Mouse (Mus musculus) midbrain, postnatal 0 days (tissue): ENCODE results near the gene Vps29. TPM values are rescaled to one million over a fixed set of nuclear protein-coding genes. Genes with fewer than 3 reads are reported as not detected.

Experiments used
- ATAC-seq: fragments of 200-750 bp; cut with Nextera tagmentation; 2 replicates; pipeline ENCODE4 v1.8.0; 2017; ENCODE audit warnings: moderate number of reproducible peaks, mild to moderate bottlenecking, moderate TSS enrichment, moderate library complexity; ENCODE audit not compliant: low FRiP score
- DNase-seq: peaks from one replicate; pipeline ENCODE4 v3.0.0-alpha.2; 2015; ENCODE audit warnings: low spot score
- H3K27ac ChIP-seq: fragments of 300-500 bp; sonication (generic); 2 replicates; pipeline ENCODE4 v1.5.1; 2014; ENCODE audit warnings: low read depth, mild to moderate bottlenecking, low read length, mixed read lengths
- H3K27me3 ChIP-seq: fragments of 300-500 bp; sonication (generic); 2 replicates; pipeline ENCODE4 v1.6.1; 2014; ENCODE audit warnings: low read length, control low read depth, mixed read lengths; ENCODE audit not compliant: insufficient read depth
- H3K36me3 ChIP-seq: fragments of 300-500 bp; sonication (generic); 2 replicates; pipeline ENCODE4 v1.6.1; 2014; ENCODE audit warnings: low read length, control low read depth, mixed read lengths; ENCODE audit not compliant: insufficient read depth
- H3K4me1 ChIP-seq: fragments of 300-500 bp; sonication (generic); 2 replicates; pipeline ENCODE4 v1.6.1; 2014; ENCODE audit warnings: mild to moderate bottlenecking, control low read depth, antibody characterized with exemption, low read length, mixed read lengths; ENCODE audit not compliant: insufficient read depth
- H3K4me2 ChIP-seq: fragments of 300-500 bp; sonication (generic); 2 replicates; pipeline ENCODE4 v1.6.1; 2014; ENCODE audit warnings: low read depth, mild to moderate bottlenecking, low read length, mixed read lengths; ENCODE audit not compliant: poor library complexity, severe bottlenecking
- H3K4me3 ChIP-seq: fragments of 300-500 bp; sonication (generic); 2 replicates; pipeline ENCODE4 v1.5.1; 2014; ENCODE audit warnings: low read depth, mild to moderate bottlenecking, low read length, moderate library complexity
- H3K9ac ChIP-seq: fragments of 300-500 bp; sonication (generic); replicated peaks from 2 replicates; pipeline ENCODE4 v1.6.1; 2014; ENCODE audit warnings: mild to moderate bottlenecking, low read length, moderate library complexity, mixed read lengths; ENCODE audit not compliant: poor library complexity, severe bottlenecking
- H3K9me3 ChIP-seq: fragments of 300-500 bp; sonication (generic); 2 replicates; pipeline ENCODE4 v1.6.1; 2016; ENCODE audit warnings: low read length, control low read depth
- CTCF ChIP-seq: IDR thresholded peaks from 2 replicates; pipeline ENCODE4 v1.5.1; 2016; ENCODE audit warnings: antibody characterized with exemption, mild to moderate bottlenecking
- WGBS: fragments of 180-500 bp; shearing (Covaris S2); extraction: QIAGEN DNeasy Blood & Tissue Kit; methylation state at CpG from one replicate; pipeline ENCODE4 v1.1.7; 2014; 5-methylcytosine and 5-hydroxymethylcytosine counted together
- polyA plus RNA-seq: library from polyadenylated mRNA; unstranded; fragments of >200 nt; fragmentation: Nextera tagmentation; extraction: Ambion mirVana; gene quantifications from 2 replicates; pipeline ENCODE4 v1.2.1, GENCODE M21; 2015
- total RNA-seq: library from RNA; depleted of rRNA; stranded (reverse); fragments of >200 nt; gene quantifications from 2 replicates; pipeline ENCODE4 v1.2.3, GENCODE M21; 2014

Gene Vps29
- total and polyA plus RNA-seq, 2 experiments from 2014 or later: 137 to 368 TPM

DNA sequence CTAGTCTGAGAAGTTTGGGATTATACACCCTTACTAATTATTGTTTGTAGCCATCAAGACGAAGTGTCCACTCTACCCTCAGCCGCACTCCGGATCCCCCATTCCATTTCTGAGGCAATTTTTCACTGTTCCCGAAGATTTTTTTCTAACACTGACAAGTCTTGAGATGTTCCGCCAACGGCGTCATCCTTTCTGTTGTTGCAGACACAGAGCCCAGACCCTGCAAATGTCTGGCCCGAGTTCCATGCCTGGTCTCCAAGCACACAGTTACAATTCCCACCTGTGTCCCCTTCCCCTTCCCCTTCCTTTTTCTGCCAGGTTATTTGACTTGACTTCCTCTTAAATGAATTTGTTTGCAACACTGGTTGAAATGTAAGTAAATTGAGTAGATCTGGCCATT, 45.7 kb downstream of the Vps29 start:
- Histone ChIP-seq H3K36me3 (peaks cover 46% of the 10 kb centered on the region), H3K9me3 (no peaks in the 10 kb centered on the region), H3K4me2 (no peak overlapping the region), H3K9ac (no peak overlapping the region), H3K4me1 (no peaks in the 10 kb centered on the region), H3K27me3 (no peaks in the 10 kb centered on the region), H3K4me3 (no peak overlapping the region), H3K27ac (no peak overlapping the region)
- TF ChIP-seq CTCF: no peak
- WGBS: 94% methylated on average over 8 of the region's 8 CpGs
- no peak for DNase-seq
- no peak for ATAC-seq

DNA sequence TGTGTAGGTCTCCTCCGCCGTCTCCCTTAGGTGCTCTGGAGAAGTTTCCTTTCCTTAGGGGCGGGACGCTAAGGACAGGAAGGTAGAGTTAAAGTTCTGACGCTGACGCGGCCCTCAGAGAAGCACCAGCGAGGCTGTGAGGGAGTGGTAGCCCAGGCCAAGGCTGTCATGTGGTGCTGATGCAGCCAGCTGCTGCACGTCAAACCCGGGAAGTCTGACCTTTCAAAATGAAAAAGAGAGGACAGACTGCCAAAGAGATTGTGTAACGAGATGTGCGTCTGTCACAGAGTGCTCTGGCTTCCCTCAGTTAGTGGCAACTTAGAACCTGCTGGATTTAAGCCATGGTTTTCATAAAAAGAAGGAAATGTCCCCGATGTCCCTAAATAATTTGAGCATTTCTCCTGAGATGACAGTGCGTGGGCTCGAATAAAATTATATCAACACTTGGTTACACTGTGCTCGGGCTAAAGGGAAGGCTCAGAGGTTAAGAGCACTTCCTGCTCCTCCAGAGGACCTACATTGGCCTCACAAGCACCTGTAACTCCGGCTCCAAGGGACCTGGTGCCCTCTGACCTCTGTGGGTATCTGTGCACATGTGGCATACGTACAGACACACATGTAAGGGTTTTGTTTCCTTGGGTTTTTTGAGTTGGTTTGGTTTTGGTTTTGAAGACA, 46.6 kb downstream of the Vps29 start:
- DNase-seq (no peak), ATAC-seq (no peak)
- Histone ChIP-seq H3K36me3 (peaks cover 55% of the 10 kb centered on the region), H3K27me3 (no peaks in the 10 kb centered on the region), H3K4me3 (no peak overlapping the region), H3K4me2 (no peak overlapping the region), H3K27ac (no peak overlapping the region), H3K4me1 (no peaks in the 10 kb centered on the region), H3K9me3 (no peaks in the 10 kb centered on the region), H3K9ac (no peak overlapping the region)
- WGBS: 84% methylated on average over 18 of the region's 18 CpGs
- no peak for TF ChIP-seq CTCF

DNA sequence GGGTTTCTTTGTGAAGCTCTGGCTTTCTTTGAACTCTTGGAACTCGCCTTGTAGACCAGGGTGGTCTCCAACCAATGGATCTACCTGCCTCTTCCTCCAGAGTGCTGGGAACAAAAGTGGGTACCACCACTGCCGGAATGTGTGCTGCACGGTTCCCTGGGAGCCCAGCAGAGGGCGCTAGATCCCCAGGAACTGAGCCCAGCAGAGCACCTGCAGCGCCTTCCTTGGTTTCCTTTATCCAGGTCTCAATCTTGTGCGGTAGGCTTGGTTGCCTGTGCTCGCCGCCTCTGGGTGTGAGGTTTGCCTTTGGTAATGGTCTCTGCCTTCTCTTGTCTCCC, 47.1 kb downstream of the Vps29 start:
- no peak overlapping the region for H3K9ac ChIP-seq
- no peaks in the 10 kb centered on the region for H3K9me3 ChIP-seq
- ATAC-seq (no peak), DNase-seq (peak; percentile 71)
- TF ChIP-seq CTCF: peak; percentile 89
- H3K27ac ChIP-seq: no peak overlapping the region
- 11% methylated on average over 8 of the region's 8 CpGs for WGBS
- H3K36me3 ChIP-seq: peaks cover 59% of the 10 kb centered on the region
- no peaks in the 10 kb centered on the region for H3K27me3 ChIP-seq
- H3K4me1 ChIP-seq: no peaks in the 10 kb centered on the region
- H3K4me2 ChIP-seq: no peak overlapping the region
- H3K4me3 ChIP-seq: no peak overlapping the region

DNA sequence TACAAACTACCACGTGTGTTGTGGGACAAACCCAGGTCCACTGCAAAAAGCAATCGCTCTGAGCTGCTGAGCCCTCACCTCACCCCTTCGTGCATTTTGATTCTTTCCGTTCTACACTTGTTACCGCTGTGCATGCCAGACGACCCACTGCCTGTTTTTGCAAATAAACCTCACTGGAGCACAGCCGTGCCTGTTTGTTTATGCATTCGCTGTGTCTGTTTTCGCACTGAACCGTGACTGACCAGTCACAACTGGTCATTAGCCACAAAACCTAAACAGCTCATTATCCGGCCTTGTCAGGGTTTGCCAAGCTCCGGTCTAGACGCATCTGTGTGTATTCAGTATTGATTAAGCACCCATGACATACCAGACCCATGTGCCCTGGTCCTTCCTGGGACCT, 48.0 kb downstream of the Vps29 start:
- 87% methylated on average over 13 of the region's 13 CpGs for WGBS
- H3K4me2 ChIP-seq: no peak overlapping the region
- H3K9ac ChIP-seq: no peak overlapping the region
- peak; percentile 24 for DNase-seq
- peaks cover 63% of the 10 kb centered on the region for H3K36me3 ChIP-seq
- H3K27ac ChIP-seq: no peak overlapping the region
- no peaks in the 10 kb centered on the region for H3K4me1 ChIP-seq
- H3K4me3 ChIP-seq: no peak overlapping the region
- H3K27me3 ChIP-seq: no peaks in the 10 kb centered on the region
- no peak for TF ChIP-seq CTCF
- no peak for ATAC-seq
- H3K9me3 ChIP-seq: no peaks in the 10 kb centered on the region

DNA sequence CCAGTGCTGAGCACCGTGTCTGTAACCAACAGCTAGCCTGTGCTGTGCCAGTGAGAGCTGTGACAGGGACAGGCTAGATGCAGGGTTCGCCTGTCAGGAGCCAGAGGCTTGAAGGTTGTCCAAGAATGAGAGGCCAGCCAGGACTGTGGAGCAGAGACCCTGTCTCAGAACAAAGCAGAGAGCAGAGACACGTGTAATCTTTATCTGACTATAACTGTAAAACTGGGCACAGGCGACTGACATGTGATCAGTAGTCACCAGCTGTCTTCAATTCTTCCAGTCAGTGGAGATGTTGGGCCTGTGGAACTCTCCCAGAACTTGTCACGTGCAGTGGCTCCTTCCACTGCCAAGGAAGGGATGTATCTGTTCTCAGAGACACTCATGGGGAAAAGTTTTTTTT, 48.6 kb downstream of the Vps29 start:
- ATAC-seq (no peak), DNase-seq (peak; percentile 80)
- Histone ChIP-seq H3K27me3 (no peaks in the 10 kb centered on the region), H3K27ac (no peak overlapping the region), H3K4me3 (no peak overlapping the region), H3K4me2 (no peak overlapping the region), H3K9me3 (no peaks in the 10 kb centered on the region), H3K9ac (no peak overlapping the region), H3K4me1 (no peaks in the 10 kb centered on the region), H3K36me3 (peaks cover 57% of the 10 kb centered on the region)
- WGBS: 88% methylated on average over 5 of the region's 5 CpGs
- no peak for TF ChIP-seq CTCF

DNA sequence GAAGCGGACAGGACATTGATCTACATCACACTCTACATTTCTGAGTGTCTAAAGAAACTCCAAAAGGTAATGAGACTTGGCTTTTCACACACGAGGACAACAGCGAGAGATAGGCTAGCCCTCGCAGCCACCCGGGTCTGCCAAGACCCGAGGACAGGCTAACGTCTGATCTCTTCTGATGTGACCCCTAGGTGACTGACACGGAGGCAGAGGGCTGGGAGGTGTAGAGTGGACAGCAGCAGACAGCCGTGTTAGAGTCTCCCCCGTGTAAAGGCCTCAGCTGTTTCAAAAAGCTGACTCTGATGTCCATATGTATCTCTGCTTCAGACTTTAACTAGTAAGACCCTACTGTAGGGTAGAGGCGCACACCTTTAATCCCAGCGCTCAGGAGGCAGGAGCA, 49.2 kb downstream of the Vps29 start:
- Histone ChIP-seq H3K4me2 (no peak overlapping the region), H3K4me3 (no peak overlapping the region), H3K9me3 (no peaks in the 10 kb centered on the region), H3K9ac (no peak overlapping the region), H3K4me1 (no peaks in the 10 kb centered on the region), H3K36me3 (peaks cover 57% of the 10 kb centered on the region), H3K27ac (no peak overlapping the region), H3K27me3 (no peaks in the 10 kb centered on the region)
- WGBS: 95% methylated on average over 12 of the region's 12 CpGs
- no peak for DNase-seq
- no peak for ATAC-seq
- no peak for TF ChIP-seq CTCF
